Mouse (Mus musculus) CD8-positive naive resting alpha-beta T cell, adult 2 months (primary cell): Measurements from ENCODE around the gene Ptdss2.

Experiments
- DNase-seq, 2 experiments: peaks; one replicate each; pipeline ENCODE4 v3.0.0; 2022; ENCODE audit warnings: low read depth in 2 of 2, low spot score in 2 of 2

Gene Ptdss2

GRCm38 (mm10) chr7:141122245-141122644, at the start of gene Ptdss2:
Gene Ptdss2, plus strand, starts transcription at chr7:141122382.
- DNase-seq: no peak

GRCm38 (mm10) chr7:141073782-141074181, 48.4 kb upstream of the Ptdss2 start:
- DNase-seq: no peak

- DNase-seq: no peak
These were observed 44.3 kb upstream of the Ptdss2 start, which contains the start of gene Pkp3 for GRCm38 (mm10) chr7:141077841-141078240. Gene Pkp3, plus strand, starts transcription at chr7:141078218.

GRCm38 (mm10) chr7:141078876-141079275, 43.3 kb upstream of the Ptdss2 start:
- no peak for DNase-seq

- DNase-seq: no peak
These were observed 42.4 kb upstream of the Ptdss2 start for GRCm38 (mm10) chr7:141079481-141080449.

- DNase-seq: no peak
These were observed 34.3 kb upstream of the Ptdss2 start for GRCm38 (mm10) chr7:141087894-141088293.

GRCm38 (mm10) chr7:141088473-141088872, 33.7 kb upstream of the Ptdss2 start:
- no peak for DNase-seq

GRCm38 (mm10) chr7:141090228-141090627, 32.0 kb upstream of the Ptdss2 start:
- DNase-seq: no peak

- DNase-seq: peak; percentile 76 to 80
These were observed 30.0 kb upstream of the Ptdss2 start for GRCm38 (mm10) chr7:141092051-141092735.

GRCm38 (mm10) chr7:141093950-141094349, 28.2 kb upstream of the Ptdss2 start:
- DNase-seq: no peak

- DNase-seq: no peak
These were observed 27.5 kb upstream of the Ptdss2 start for GRCm38 (mm10) chr7:141094487-141095205.

GRCm38 (mm10) chr7:141096021-141096420, 26.2 kb upstream of the Ptdss2 start:
- DNase-seq: peak in 1 of 2 experiments; percentile 18

GRCm38 (mm10) chr7:141096649-141097056, 25.5 kb upstream of the Ptdss2 start:
- peak; percentile 79 to 90 for DNase-seq

GRCm38 (mm10) chr7:141097177-141097576, 25.0 kb upstream of the Ptdss2 start:
- no peak for DNase-seq

- peak; percentile 48 to 64 for DNase-seq
These were observed 22.1 kb upstream of the Ptdss2 start, which contains the start of gene Sigirr for GRCm38 (mm10) chr7:141099911-141100691. Gene Sigirr, minus strand, starts transcription at chr7:141100572.

- no peak for DNase-seq
These were observed 19.0 kb upstream of the Ptdss2 start for GRCm38 (mm10) chr7:141103161-141103560.

GRCm38 (mm10) chr7:141115874-141116273, 6.3 kb upstream of the Ptdss2 start:
- DNase-seq: no peak

GRCm38 (mm10) chr7:141117636-141118035, 4.5 kb upstream of the Ptdss2 start, which contains the start of gene Ano9:
Gene Ano9, minus strand, starts transcription at chr7:141117806.
- DNase-seq: no peak

- no peak for DNase-seq
These were observed 2.7 kb upstream of the Ptdss2 start for GRCm38 (mm10) chr7:141119487-141119886.

GRCm38 (mm10) chr7:141120605-141121004, 1.6 kb upstream of the Ptdss2 start:
- DNase-seq: no peak
